Mouse (Mus musculus): ENCODE measurements around the gene Gm2a. TPM values are rescaled to one million over a fixed set of nuclear protein-coding genes. Genes with fewer than 3 reads are reported as not detected.

The Gm2a gene
- polyA plus RNA-seq (2012; ENCODE audit: insufficient read depth, insufficient read length, missing spikeins): 57.5 and 65.4 TPM in 2 replicates

DNA sequence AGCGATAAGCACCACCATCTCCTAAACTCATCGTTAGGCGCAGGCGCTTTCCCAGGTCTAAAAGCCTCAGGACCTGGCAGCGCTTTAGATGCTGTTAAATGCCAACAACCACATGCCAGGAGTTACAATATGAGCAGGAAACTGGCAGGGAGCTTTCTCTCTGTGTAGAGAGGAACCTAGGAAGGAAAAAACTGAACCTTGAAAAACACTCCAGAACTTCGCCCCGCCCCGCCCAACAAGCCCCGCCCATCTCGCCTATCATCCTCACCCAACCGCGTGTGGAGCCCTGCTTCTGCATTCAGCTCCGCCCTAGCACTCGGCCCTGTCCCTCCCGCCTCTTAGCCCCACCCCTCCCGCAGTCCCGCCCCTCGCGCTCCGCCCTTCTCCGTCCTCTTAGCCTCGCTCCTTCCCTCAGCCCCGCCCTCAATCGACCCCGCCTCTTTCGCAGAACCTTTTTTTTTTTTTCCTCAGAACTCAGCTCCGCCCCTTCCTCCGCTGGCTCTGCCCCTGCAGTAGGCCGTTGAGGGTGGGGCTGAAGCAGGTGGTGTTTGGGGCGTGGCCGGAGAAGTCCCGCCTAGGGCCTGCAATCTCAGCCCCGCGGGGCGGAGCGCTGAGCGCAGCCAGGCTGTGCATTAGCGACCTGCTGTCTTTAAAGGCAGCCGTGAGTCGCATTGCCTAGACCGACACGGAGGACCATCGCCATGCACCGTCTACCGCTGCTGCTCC is at the start of gene Gm2a:
Gene Gm2a (plus strand): TSS at position 653 of the 726 bp plus-strand sequence.
- Histone ChIP-seq H3K27ac (replicated peaks; ENCODE audit: low read depth, low read length) (peak within 1 kb of the TSS; percentile 80), H3K4me1 (ENCODE audit: control insufficient read depth, insufficient read depth, insufficient read length, low read length) (peaks cover 3% of the 10 kb centered on the region; the same call in 1 of the 2 replicates), H3K4me3 (ENCODE audit: insufficient read depth, low read depth, low read length) (peak within 1 kb of the TSS; percentile 72)

DNA sequence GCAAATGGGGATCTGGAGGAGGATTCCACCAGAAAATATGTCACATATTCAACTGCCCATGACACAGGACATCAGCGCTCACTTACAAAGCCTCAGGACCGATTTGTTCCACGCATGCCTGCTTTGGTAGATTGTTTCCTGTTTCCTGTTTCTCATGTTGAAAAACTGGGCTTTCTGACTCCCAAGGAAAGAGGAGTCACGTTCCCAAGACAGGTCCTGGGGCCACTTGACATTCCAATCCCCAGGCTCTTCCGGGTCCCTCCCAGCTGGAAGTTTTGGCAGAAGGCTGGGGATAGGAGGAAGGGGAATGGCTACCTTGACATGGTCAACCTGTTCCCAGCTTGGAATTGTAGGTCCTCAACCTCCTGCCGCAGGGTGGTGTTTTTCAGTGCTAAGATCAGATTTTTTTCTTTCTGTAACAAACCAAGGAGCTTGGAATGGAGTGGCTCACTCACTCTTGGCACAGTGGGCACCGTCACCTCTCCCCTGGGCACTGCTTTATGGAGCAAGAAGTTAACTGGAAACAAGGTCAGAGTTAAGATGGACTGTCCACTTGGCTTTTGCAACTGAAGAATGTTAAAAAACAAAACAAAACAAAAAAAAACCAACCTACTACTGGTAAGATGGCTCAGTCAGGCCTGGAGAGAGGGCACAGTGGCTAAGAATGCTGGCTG is 46.9 kb upstream of the Gm2a start:
- Histone ChIP-seq H3K4me1 (ENCODE audit: control insufficient read depth, insufficient read depth, insufficient read length, low read length) (peaks cover 13% of the 10 kb centered on the region), H3K27ac (replicated peaks; ENCODE audit: low read depth, low read length) (peak overlapping the region; percentile 98), H3K4me3 (ENCODE audit: insufficient read depth, low read depth, low read length) (no peak overlapping the region)

DNA sequence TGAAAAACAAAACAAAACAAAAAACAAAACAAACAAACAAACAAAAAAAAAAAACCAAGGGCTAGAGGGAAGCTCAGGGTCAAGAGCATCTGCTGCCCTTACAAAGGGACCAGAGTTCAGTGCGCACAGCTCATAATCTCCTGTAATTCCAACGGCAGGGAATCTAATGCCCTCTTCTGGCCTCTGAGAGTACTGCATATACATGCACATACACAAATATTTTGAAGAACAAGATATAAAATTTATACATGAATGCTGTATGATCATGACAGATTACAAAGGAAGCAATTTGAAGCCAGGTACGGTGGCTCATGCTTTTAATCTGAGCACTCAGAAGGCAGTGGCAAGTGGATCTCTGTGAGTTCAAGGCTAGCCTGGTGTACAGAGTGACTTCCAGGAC is 40.4 kb upstream of the Gm2a start:
- peaks cover 22% of the 10 kb centered on the region for H3K4me1 ChIP-seq (ENCODE audit: control insufficient read depth, insufficient read depth, insufficient read length, low read length)
- H3K27ac ChIP-seq (replicated peaks; ENCODE audit: low read depth, low read length): peak overlapping the region; percentile 62
- no peak overlapping the region for H3K4me3 ChIP-seq (ENCODE audit: insufficient read depth, low read depth, low read length)

DNA sequence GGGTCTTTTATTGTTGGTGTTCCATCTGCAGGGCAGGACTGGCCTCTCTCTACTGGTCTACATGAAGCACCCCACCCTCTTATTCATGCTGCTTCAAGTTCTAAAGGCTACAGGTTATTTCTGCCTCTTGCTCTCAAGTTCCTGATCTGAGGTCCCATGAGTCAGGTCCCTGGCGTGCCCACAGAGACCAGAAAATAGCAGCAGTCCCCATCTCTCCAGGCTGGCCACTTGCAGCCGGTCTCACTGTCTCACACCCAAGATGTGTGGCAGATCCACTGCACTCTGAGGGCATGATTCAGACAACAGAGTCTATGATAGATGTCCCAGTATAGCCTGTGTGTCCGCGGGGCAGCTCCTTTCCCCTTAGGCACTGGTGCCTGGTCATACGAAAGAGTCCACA is 37.1 kb upstream of the Gm2a start:
- peak overlapping the region; percentile 95 for H3K27ac ChIP-seq (replicated peaks; ENCODE audit: low read depth, low read length)
- no peak overlapping the region for H3K4me3 ChIP-seq (ENCODE audit: insufficient read depth, low read depth, low read length)
- peaks cover 29% of the 10 kb centered on the region for H3K4me1 ChIP-seq (ENCODE audit: control insufficient read depth, insufficient read depth, insufficient read length, low read length)

DNA sequence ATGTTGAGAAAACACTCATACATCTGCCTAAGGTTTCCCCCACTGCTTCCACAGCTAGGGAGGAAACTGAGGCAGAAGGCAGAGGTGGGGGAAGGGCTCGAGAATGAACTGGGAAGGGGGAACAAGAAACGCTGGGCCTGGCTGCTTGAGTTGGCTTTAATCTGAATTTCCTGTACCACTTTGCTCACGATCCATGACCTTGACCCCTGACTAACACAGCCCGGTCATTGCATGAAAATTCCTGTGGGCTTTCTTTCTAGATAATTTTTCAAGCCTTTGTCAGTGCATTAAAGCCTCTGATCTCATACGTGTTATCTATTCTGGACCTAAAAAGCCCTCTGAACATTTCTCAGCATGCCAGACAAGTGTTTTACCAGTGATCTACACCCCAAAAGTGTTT is 35.1 kb upstream of the Gm2a start:
- Histone ChIP-seq H3K4me1 (ENCODE audit: control insufficient read depth, insufficient read depth, insufficient read length, low read length) (peaks cover 29% of the 10 kb centered on the region), H3K27ac (replicated peaks; ENCODE audit: low read depth, low read length) (peak overlapping the region; percentile 95)

DNA sequence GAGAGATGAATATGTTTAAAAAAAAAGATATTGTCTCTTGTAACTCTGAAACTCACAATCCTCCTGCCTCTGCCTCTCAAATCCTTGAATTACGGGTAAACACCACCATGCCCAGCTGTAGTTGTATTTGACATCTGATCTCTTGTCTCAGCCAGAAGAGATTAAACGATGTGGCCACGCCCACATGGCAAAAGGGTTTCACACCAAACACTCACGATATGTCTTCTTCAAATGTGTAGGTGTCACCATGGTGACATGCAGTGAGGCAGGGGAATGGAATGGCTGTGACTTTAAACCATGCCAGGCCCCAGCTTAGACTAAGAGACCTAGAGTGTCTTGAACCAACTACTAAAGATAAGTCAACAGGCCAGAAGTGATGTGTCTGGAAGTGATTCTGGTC is 31.0 kb upstream of the Gm2a start:
- no peak overlapping the region for H3K4me3 ChIP-seq (ENCODE audit: insufficient read depth, low read depth, low read length)
- peaks cover 12% of the 10 kb centered on the region for H3K4me1 ChIP-seq (ENCODE audit: control insufficient read depth, insufficient read depth, insufficient read length, low read length)
- H3K27ac ChIP-seq (replicated peaks; ENCODE audit: low read depth, low read length): no peak overlapping the region

More for the DNA sequence above, 35.1 kb upstream of the Gm2a start:
- H3K4me3 ChIP-seq (ENCODE audit: insufficient read depth, low read depth, low read length): no peak overlapping the region

DNA sequence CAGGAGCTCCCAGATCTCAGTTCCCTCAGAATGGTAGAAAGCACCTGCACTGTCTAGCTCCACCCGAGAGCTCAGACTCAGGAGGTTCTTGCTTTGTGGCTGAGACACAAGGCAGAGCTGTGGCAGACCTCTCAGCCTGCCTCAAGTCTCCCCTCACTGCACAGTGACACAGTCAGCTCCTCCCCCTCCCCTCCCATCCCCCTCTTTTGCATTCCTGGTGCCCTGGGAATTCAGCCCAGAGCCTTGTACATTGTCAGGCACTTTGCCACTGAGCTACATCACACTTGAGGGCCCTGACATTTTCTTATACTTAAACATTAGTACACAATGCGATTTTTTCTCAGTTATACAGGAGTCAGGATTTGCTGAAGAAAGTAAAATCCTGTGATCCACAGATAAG is 28.9 kb upstream of the Gm2a start:
- Histone ChIP-seq H3K4me3 (ENCODE audit: insufficient read depth, low read depth, low read length) (no peak overlapping the region), H3K4me1 (ENCODE audit: control insufficient read depth, insufficient read depth, insufficient read length, low read length) (peaks cover 10% of the 10 kb centered on the region), H3K27ac (replicated peaks; ENCODE audit: low read depth, low read length) (peak overlapping the region; percentile 29; the same call in 1 of the 2 replicates)

DNA sequence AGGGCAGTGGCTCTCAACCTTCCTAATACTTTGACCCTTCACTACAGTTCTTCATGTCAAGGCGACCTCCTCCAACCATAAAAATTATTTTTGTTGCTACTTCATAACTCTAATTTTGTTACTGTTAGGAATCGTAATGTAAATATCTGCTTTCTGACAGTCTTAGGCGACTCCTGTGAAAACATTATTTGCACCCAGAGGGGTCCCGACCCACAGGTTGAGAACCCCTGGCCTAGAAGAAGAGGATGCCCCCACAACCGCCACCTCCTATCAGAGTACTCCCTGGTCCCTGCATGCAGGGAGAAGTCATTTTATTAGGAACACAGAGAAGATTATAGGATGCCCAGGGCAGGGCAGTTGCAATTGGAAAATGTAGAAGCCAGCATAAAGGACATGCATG is 26.6 kb upstream of the Gm2a start:
- H3K27ac ChIP-seq (replicated peaks; ENCODE audit: low read depth, low read length): no peak overlapping the region
- H3K4me1 ChIP-seq (ENCODE audit: control insufficient read depth, insufficient read depth, insufficient read length, low read length): peaks cover 22% of the 10 kb centered on the region
- no peak overlapping the region for H3K4me3 ChIP-seq (ENCODE audit: insufficient read depth, low read depth, low read length)

DNA sequence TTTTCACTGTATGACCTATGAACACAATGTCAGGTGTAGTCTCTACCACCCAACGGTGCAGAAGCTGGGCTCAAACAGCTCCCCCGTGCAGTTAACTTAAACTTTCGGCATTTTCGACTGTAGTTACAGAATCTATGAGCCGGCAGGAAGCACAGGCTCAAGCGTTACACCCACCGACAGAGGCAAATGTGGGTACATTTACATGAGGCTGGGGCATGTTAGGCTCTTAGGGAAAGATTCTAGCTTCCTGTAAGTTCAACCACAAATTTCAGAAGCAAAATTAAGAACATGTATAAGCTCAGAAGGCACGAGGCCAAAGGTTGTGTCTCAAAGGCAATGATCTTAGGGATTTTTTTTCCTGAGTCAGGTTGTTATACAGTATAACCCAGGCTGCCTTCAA is 25.4 kb upstream of the Gm2a start:
- Histone ChIP-seq H3K4me3 (ENCODE audit: insufficient read depth, low read depth, low read length) (no peak overlapping the region), H3K4me1 (ENCODE audit: control insufficient read depth, insufficient read depth, insufficient read length, low read length) (peaks cover 26% of the 10 kb centered on the region), H3K27ac (replicated peaks; ENCODE audit: low read depth, low read length) (peak overlapping the region; percentile 0; the same call in 1 of the 2 replicates)

DNA sequence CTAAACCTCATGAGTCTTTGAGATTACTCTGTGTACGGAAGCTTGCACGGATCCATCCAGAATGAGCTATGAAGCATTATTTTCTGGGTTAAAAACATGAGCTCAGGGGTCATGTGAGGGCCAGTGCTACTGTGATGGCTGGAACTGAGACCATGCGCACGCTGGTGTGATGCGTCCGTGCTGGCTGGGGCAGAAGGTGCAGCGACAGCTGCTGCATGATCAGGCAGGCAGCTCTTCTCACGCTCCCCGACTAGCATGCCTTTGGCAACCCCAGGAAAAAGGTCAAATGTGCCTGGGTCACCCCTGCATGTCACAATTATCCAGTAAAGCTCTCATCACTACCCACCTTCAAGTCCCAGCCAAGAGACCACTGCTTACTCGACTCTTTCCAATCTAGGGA is 24.7 kb upstream of the Gm2a start:
- peaks cover 28% of the 10 kb centered on the region for H3K4me1 ChIP-seq (ENCODE audit: control insufficient read depth, insufficient read depth, insufficient read length, low read length)

DNA sequence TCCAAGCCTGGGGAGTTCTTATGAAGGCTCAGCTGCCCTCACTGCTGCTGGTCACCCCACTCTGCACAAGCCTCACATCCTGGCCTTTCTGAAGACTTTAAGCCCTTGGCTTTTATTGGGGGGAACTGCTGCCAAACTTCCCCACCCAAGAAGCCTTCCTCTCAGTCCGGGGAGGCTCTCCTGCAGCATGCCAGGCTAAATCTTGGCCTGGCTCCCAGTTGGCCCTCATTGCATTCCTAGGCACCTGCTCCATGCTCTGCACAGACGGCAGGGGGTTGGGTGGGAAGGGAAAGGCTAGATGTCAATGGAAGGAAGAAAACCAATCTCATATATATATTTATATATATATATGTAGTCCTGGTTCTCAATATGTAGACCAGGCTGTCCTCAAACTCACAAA is 22.3 kb upstream of the Gm2a start:
- no peak overlapping the region for H3K4me3 ChIP-seq (ENCODE audit: insufficient read depth, low read depth, low read length)
- H3K4me1 ChIP-seq (ENCODE audit: control insufficient read depth, insufficient read depth, insufficient read length, low read length): peaks cover 35% of the 10 kb centered on the region
- peak overlapping the region; percentile 53 for H3K27ac ChIP-seq (replicated peaks; ENCODE audit: low read depth, low read length)

More for the DNA sequence above, 24.7 kb upstream of the Gm2a start:
- H3K27ac ChIP-seq (replicated peaks; ENCODE audit: low read depth, low read length): peak overlapping the region; percentile 62
- no peak overlapping the region for H3K4me3 ChIP-seq (ENCODE audit: insufficient read depth, low read depth, low read length)

DNA sequence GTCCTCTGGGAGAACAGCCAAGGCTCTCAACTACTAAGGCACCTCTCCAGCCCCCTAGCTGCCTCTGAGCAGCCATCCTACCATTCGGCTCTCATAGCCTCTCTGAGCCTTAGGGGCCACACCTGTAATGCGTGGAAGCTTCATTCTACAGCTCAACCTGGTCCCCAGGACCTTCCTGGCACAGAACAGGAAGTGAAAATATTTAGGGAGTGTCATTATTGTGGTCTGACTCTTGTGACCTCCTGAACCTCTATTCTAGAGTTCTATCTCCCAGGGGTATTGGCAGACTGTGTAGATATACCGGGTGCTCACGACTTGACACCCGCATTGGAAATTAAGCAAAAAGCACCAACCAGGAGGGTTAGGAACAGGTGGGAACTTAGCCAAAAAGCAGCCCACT is 21.7 kb upstream of the Gm2a start:
- Histone ChIP-seq H3K4me1 (ENCODE audit: control insufficient read depth, insufficient read depth, insufficient read length, low read length) (peaks cover 35% of the 10 kb centered on the region), H3K4me3 (ENCODE audit: insufficient read depth, low read depth, low read length) (peak overlapping the region; percentile 0; the same call in 1 of the 2 replicates), H3K27ac (replicated peaks; ENCODE audit: low read depth, low read length) (peak overlapping the region; percentile 81)

DNA sequence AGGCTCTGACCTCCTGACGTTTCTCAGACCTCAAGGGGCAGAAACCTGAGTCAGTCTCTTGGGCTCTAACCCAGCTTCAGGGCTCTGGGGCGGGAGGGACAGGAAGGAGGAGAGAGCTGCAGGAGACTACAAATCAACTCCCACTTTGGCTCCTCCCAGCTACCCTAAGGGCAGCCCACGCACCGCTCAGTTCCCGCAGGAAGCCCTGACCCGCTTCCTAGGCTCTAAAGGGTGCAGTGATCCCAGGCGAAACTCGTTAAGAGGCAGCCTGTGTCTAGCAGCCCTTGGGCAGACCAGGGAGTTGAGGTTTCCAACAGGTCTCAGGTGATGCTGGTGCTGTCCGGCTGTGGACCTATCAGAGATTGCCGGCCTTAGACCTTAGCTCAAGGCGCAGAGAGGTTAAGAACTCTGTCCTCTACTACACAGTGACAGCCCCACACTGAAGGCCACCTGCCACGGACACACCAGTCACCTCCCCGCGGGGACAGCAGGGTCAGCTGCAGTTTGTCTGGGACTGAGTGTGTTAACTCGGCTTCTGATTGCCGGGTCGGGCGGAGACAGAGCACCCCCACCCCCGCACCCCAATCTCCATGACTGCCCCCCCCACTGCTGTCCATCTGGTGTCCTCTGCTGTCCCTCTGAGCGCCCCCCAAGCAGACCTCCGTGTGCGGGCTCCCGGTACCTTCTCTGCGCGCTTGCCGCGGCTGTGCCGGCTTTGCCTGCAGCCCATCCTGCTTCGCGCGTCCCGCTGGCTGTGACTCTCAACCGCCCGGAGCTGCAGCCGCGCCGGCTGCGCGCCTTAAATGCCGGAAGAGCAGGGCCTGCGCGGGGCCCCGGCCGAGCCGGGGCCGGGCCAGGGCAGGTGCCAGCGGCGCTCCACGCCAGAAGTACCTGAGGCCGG is 20.3 kb upstream of the Gm2a start, which contains the start of gene Ccdc69:
Gene Ccdc69 (minus strand): TSS at position 801 of the 901 bp plus-strand sequence.
- Histone ChIP-seq H3K4me1 (ENCODE audit: control insufficient read depth, insufficient read depth, insufficient read length, low read length) (peaks cover 35% of the 10 kb centered on the region), H3K27ac (replicated peaks; ENCODE audit: low read depth, low read length) (peak within 1 kb of the TSS; percentile 86), H3K4me3 (ENCODE audit: insufficient read depth, low read depth, low read length) (peak within 1 kb of the TSS; percentile 55)

DNA sequence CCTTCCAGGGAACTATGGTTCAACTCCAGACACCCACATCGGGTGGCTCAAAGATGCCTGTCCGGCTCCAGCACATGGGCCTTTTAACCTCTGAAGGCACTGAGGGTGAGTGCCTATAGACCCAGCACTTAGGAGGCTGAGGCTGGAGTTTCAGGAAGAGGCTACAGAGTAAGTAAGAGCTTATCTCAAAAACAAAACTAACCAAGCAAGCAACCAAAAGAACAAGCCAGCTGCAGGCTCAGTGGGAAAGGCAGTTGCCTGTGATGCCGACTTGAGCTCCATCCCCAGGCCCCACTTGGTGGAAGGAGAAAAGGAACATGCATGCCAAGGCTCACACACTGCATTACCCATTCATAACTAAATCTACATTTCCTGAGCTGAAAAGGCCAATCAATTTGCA is 19.4 kb upstream of the Gm2a start:
- H3K4me1 ChIP-seq (ENCODE audit: control insufficient read depth, insufficient read depth, insufficient read length, low read length): peaks cover 27% of the 10 kb centered on the region; the same call in 1 of the 2 replicates
- peak overlapping the region; percentile 86 for H3K27ac ChIP-seq (replicated peaks; ENCODE audit: low read depth, low read length)
- H3K4me3 ChIP-seq (ENCODE audit: insufficient read depth, low read depth, low read length): peak overlapping the region; percentile 55; the same call in 1 of the 2 replicates

DNA sequence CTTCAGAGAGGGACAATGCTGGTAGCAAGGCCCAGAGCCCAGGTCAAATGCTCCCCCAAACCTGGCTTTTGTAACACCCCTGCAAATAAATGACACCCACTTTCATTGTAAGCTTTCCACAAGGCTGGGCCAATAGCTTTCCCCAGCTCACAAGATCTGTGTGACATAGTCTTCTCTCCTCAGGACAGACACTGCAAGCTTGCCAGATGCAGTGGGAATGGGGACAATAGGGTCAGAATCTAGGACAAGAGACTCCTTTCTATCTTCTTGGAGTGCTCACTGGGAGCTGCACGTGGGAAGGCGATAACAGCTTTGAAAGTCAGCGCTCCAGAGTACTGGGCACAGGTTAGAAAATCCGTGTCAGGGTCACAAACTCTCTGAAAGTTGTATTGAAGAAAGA is 18.7 kb upstream of the Gm2a start:
- Histone ChIP-seq H3K4me3 (ENCODE audit: insufficient read depth, low read depth, low read length) (no peak overlapping the region), H3K27ac (replicated peaks; ENCODE audit: low read depth, low read length) (peak overlapping the region; percentile 86; the same call in 1 of the 2 replicates), H3K4me1 (ENCODE audit: control insufficient read depth, insufficient read depth, insufficient read length, low read length) (peaks cover 25% of the 10 kb centered on the region; the same call in 1 of the 2 replicates)
